Mouse (Mus musculus) lung, embryonic 15.5 days (tissue): ENCODE results near the gene Ak3. TPM values are rescaled to one million over a fixed set of nuclear protein-coding genes. Genes with fewer than 3 reads are reported as not detected.

Source experiments
- ATAC-seq: fragments of 200-750 bp; cut with Nextera tagmentation; 2 replicates; pipeline ENCODE4 v1.8.0; 2017; ENCODE audit warnings: moderate number of reproducible peaks, borderline replicate concordance; ENCODE audit not compliant: low FRiP score, low TSS enrichment; ENCODE audit errors: extremely low read depth
- H3K27ac ChIP-seq: fragments of 300-500 bp; sonication (generic); 2 replicates; pipeline ENCODE4 v1.5.1; 2015; ENCODE audit warnings: moderate library complexity, mild to moderate bottlenecking, inconsistent platforms
- H3K27me3 ChIP-seq: fragments of 300-500 bp; sonication (generic); 2 replicates; pipeline ENCODE4 v1.6.1; 2015; ENCODE audit warnings: inconsistent platforms
- H3K36me3 ChIP-seq: fragments of 300-500 bp; sonication (generic); 2 replicates; pipeline ENCODE4 v1.6.1; 2015; ENCODE audit warnings: inconsistent platforms
- H3K4me1 ChIP-seq: fragments of 300-500 bp; sonication (generic); 2 replicates; pipeline ENCODE4 v1.6.1; 2015; ENCODE audit warnings: inconsistent platforms
- H3K4me2 ChIP-seq: fragments of 300-500 bp; sonication (generic); 2 replicates; pipeline ENCODE4 v1.6.1; 2015; ENCODE audit warnings: inconsistent platforms, mild to moderate bottlenecking, moderate library complexity
- H3K4me3 ChIP-seq: fragments of 300-500 bp; sonication (generic); 2 replicates; pipeline ENCODE4 v1.5.1; 2015; ENCODE audit warnings: mild to moderate bottlenecking, inconsistent platforms
- H3K9ac ChIP-seq: fragments of 300-500 bp; sonication (generic); 2 replicates; pipeline ENCODE4 v1.6.1; 2015; ENCODE audit warnings: inconsistent platforms
- H3K9me3 ChIP-seq: fragments of 300-500 bp; sonication (generic); 2 replicates; pipeline ENCODE4 v1.6.1; 2016; ENCODE audit warnings: inconsistent platforms
- WGBS: fragments of 180-500 bp; shearing (Covaris S2); methylation state at CpG from one replicate; pipeline ENCODE4 v1.1.7; 2015; 5-methylcytosine and 5-hydroxymethylcytosine counted together
- polyA plus RNA-seq: library from polyadenylated mRNA; unstranded; fragments of >200 nt; fragmentation: Nextera tagmentation; extraction: Ambion mirVana; gene quantifications from 2 replicates; pipeline ENCODE4 v1.2.1, GENCODE M21; 2015

Ak3 gene
- polyA plus RNA-seq = 71.4 and 80.3 TPM in 2 replicates

DNA sequence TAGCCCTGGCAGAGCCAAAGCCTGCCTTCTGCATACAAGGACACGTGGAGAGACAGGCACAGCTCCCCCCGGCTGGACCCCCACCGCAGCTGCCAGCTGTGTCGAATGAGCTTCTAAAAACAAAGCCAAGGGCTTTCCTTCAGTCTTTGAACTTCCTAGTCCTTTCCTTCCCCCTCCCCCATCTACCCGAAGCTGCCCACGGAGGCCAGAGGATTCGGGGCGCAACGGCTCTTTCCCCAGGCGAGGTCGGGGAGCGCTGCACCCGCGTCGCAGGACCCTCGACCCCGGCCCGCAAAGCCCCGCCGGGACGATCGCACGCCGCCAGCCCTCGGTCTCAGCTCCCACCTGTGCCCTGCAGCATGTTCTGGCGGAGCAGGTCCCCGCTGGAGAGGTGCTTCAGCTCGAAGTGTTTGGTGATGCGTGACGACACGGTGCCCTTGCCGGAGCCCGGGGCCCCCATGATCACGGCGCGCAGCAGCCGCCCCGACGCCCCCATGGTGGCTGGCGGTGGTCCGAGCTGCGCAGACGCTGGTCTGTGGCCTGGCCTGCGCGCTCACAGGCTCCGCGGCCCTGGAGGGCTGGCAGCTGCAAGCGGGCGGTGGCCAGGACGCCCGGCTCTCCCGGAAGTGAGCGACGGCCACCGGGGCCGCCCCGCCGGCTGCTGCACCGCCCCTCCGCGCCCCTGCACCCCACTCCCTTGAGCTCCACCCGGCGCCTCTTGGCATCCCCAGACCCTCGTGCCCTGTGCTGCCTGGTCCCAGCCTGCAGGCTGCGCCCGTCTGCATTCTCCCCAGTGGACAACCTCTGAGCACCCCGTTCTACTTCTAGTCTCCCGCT, at the start of gene Ak3:
Ak3 (minus strand) TSS at position 628 of the 837 bp plus-strand sequence.
- no peaks in the 10 kb centered on the region for H3K36me3 ChIP-seq
- peak within 1 kb of the TSS; percentile 90 for H3K4me3 ChIP-seq
- no peaks in the 10 kb centered on the region for H3K9me3 ChIP-seq
- under 1% methylated on average over 63 of the region's 68 CpGs for WGBS
- H3K27ac ChIP-seq = peak within 1 kb of the TSS; percentile 88
- H3K9ac ChIP-seq = peak within 1 kb of the TSS; percentile 84
- peaks cover 29% of the 10 kb centered on the region for H3K4me1 ChIP-seq
- ATAC-seq = peak; percentile 91
- peak within 1 kb of the TSS; percentile 87 for H3K4me2 ChIP-seq
- H3K27me3 ChIP-seq = no peaks in the 10 kb centered on the region

DNA sequence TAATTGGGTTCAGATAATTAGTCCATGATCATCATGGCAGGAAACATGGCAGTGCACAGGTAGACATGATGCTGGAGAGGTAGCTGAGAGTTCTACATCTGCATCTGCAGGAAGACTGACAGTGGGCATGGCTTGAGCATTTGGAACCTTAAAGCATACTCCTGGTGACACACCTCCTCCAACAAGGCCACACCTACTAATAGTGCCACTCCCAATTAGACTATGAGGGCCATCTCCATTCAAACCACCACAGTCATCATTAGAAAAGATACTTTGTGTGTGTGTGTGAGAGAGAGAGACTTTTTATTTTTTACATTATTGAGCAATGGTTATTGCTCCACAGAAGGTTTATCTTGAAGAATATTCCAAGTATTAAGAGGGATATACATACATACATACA, 44.4 kb upstream of the Ak3 start:
- H3K9ac ChIP-seq = no peak overlapping the region
- no peak overlapping the region for H3K4me2 ChIP-seq
- no peak overlapping the region for H3K4me3 ChIP-seq
- H3K27me3 ChIP-seq = no peaks in the 10 kb centered on the region
- H3K9me3 ChIP-seq = no peaks in the 10 kb centered on the region
- H3K36me3 ChIP-seq = no peaks in the 10 kb centered on the region
- H3K27ac ChIP-seq = no peak overlapping the region
- ATAC-seq = no peak
- no peaks in the 10 kb centered on the region for H3K4me1 ChIP-seq

DNA sequence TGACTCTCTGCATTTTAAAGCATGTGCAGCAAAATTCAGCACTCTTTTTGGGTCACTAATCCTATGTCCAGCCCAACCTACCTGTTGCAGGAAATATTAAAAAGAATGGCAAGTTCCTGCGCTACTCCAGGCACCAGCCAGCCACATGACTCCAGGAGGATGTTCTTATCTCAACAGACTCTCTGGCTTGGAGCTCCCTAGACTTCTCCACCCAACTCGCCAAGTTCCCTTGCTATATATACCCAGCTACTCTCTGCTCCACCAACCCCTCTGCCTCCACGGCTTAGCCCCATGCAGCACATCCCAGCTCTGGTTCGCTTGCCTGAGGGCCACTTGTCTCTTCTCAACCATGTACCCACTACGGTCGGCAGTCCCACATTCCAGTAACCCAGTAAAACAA, 40.9 kb upstream of the Ak3 start:
- Histone ChIP-seq H3K9ac (no peak overlapping the region), H3K27ac (no peak overlapping the region), H3K36me3 (no peaks in the 10 kb centered on the region), H3K9me3 (0 out of 2 replicates have a peak, but pooled peaks cover 1% of the 10 kb centered on the region), H3K4me2 (no peak overlapping the region), H3K27me3 (no peaks in the 10 kb centered on the region), H3K4me3 (no peak overlapping the region), H3K4me1 (no peaks in the 10 kb centered on the region)
- ATAC-seq = no peak
- 63% methylated on average over 6 of the region's 6 CpGs for WGBS

GRCm38 (mm10) chr19:29074802-29075201, 27.0 kb upstream of the Ak3 start:
- H3K27me3 ChIP-seq = no peaks in the 10 kb centered on the region
- H3K36me3 ChIP-seq = no peaks in the 10 kb centered on the region
- no peak overlapping the region for H3K4me3 ChIP-seq
- WGBS = 40% methylated on average over 6 of the region's 6 CpGs
- ATAC-seq = no peak
- no peak overlapping the region for H3K9ac ChIP-seq
- H3K27ac ChIP-seq = no peak overlapping the region
- no peak overlapping the region for H3K4me2 ChIP-seq
- H3K4me1 ChIP-seq = no peaks in the 10 kb centered on the region
- H3K9me3 ChIP-seq = no peaks in the 10 kb centered on the region

DNA sequence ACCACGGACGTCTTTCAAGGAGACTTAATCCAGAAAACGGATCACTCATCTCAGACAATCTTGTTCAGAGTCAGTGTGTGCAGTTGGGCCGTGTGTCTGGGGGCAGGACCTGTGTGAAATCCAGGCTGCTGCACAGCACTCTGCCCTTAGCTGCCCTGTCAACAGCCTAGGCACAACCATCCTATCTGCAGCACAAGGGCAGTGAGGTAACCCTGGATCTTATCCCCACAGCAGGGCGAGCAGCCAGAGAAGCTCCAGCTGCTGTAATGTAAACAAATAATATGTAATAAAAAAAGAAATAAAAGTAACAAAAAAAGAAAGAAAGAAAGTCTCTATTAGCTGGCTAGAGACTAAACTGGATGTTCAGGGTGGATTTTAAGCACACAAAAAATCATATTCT, 21.4 kb upstream of the Ak3 start:
- Histone ChIP-seq H3K4me1 (peaks cover 12% of the 10 kb centered on the region; the same call in 1 of the 2 replicates), H3K4me2 (no peak overlapping the region), H3K9ac (no peak overlapping the region), H3K27ac (no peak overlapping the region), H3K4me3 (no peak overlapping the region), H3K9me3 (no peaks in the 10 kb centered on the region), H3K36me3 (no peaks in the 10 kb centered on the region), H3K27me3 (no peaks in the 10 kb centered on the region)
- WGBS = 43% methylated on average over 5 of the region's 5 CpGs
- no peak for ATAC-seq

- Histone ChIP-seq H3K27ac (no peak overlapping the region), H3K4me1 (peaks cover 14% of the 10 kb centered on the region; the same call in 1 of the 2 replicates), H3K4me2 (peak overlapping the region; percentile 37), H3K4me3 (peak overlapping the region; percentile 11), H3K9ac (no peak overlapping the region; the same call in 1 of the 2 replicates), H3K36me3 (no peaks in the 10 kb centered on the region), H3K9me3 (no peaks in the 10 kb centered on the region), H3K27me3 (no peaks in the 10 kb centered on the region)
- ATAC-seq = peak; percentile 84; the same call in 1 of the 2 replicates
- 6% methylated on average over 11 of the region's 11 CpGs for WGBS
Measured at GRCm38 (mm10) chr19:29066981-29067471, 19.3 kb upstream of the Ak3 start.

DNA sequence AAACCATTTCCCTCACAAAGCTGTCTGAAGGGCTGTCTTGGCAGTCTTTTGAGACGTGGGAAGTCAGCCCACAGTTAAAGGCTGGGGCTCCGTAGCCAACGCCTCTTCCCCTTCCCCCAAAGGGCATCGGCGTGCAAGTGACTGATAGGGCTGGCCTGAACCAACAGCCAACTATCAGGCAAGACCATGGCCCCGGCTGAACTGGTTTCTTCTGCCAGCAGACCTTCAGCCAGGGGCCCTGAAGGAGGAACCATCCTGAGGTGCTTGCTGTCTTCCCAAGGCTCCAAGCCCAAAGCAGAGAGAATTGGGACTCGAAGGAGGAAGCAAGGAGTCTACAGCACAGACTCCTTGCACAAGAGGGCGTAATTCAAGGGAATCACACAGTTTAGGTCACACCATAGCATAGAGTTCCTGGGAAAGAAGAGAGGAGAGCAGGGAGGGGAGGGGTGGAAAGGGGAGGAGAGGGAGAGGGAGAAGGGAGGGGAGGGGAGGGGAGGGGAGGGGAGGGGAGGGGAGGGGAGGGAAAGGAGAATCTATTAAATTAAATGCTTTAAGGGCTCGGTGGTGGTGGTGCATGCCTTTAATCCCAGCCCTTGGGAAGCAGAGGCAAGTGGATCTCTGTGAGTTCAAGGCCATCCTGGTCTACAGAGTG, 16.8 kb upstream of the Ak3 start:
- no peaks in the 10 kb centered on the region for H3K36me3 ChIP-seq
- 53% methylated on average over 9 of the region's 9 CpGs for WGBS
- H3K4me1 ChIP-seq = peaks cover 18% of the 10 kb centered on the region; the same call in 1 of the 2 replicates
- no peaks in the 10 kb centered on the region for H3K9me3 ChIP-seq
- no peak overlapping the region for H3K9ac ChIP-seq
- ATAC-seq = peak; percentile 53; the same call in 1 of the 2 replicates
- no peak overlapping the region for H3K4me3 ChIP-seq
- H3K27me3 ChIP-seq = no peaks in the 10 kb centered on the region
- peak overlapping the region; percentile 50 for H3K4me2 ChIP-seq
- 0 out of 2 replicates have a peak overlapping the region, but pooled peaks have one; percentile 11 for H3K27ac ChIP-seq

DNA sequence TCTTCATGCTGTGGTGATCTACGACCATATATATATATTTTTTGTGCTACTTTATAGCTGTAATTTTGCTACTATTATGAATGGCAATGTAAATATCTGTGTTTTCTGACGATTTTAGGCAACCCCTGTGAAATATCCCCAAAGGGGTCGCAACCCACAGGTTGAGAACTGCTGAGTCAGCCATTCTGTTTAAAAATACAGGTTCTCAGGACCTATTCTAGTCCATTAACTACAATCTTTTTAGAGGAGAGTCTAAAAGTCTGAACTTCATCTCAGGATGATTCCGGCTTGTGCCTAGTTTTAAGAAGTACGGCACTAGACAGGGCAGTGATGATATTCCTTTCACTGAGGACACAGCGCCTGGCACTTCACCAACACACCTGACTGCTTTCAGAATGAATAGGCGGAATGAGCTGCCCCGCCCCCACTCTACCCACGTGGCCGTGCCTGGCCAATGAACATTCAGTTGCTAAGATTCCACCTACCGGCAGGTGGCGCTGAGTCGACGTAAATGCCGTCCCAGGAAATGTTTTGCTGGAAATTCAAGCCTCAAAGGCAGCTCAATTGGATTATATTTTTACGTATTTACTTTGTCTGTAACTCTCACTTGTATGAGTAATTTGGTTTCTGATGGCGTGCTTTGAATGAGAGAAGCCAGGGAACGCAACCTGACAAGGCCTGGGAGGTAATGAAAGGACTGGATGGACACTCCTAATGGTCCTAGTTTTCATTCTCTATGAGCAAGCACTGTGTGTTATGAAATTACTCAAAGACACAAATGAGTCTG, 16.0 kb upstream of the Ak3 start:
- Histone ChIP-seq H3K27ac (0 out of 2 replicates have a peak overlapping the region, but pooled peaks have one; percentile 11), H3K9ac (no peak overlapping the region), H3K36me3 (no peaks in the 10 kb centered on the region), H3K4me3 (peak overlapping the region; percentile 17; the same call in 1 of the 2 replicates), H3K4me2 (peak overlapping the region; percentile 50), H3K27me3 (no peaks in the 10 kb centered on the region), H3K9me3 (no peaks in the 10 kb centered on the region), H3K4me1 (peaks cover 14% of the 10 kb centered on the region; the same call in 1 of the 2 replicates)
- 15% methylated on average over 18 of the region's 18 CpGs for WGBS
- peak; percentile 74; the same call in 1 of the 2 replicates for ATAC-seq

DNA sequence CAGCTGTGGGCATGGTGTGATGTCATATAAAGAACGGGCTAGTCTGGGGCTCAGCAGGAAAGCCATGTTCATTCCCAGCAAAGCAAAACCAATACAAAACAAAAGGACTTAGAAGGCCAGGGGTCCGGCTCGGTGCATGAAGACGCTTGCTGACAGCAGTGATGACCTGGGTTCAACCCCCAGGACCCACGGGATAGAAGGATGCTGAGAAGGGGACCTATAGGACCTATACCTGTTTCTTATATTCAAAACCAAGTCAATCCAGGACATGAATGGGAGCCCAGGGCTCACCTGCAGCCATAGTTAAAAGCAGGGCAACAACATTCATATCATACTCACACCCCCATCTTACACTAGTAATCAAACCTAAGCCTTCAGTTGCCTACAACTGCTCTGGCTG, 15.2 kb upstream of the Ak3 start:
- H3K4me3 ChIP-seq = no peak overlapping the region
- H3K36me3 ChIP-seq = no peaks in the 10 kb centered on the region
- no peak overlapping the region for H3K4me2 ChIP-seq
- H3K4me1 ChIP-seq = peaks cover 14% of the 10 kb centered on the region; the same call in 1 of the 2 replicates
- no peak overlapping the region for H3K9ac ChIP-seq
- WGBS = 85% methylated on average over 5 of the region's 5 CpGs
- no peak overlapping the region for H3K27ac ChIP-seq
- H3K27me3 ChIP-seq = no peaks in the 10 kb centered on the region
- H3K9me3 ChIP-seq = no peaks in the 10 kb centered on the region
- ATAC-seq = no peak

GRCm38 (mm10) chr19:29060299-29060698, 12.5 kb upstream of the Ak3 start:
- Histone ChIP-seq H3K36me3 (no peaks in the 10 kb centered on the region), H3K9ac (no peak overlapping the region), H3K27me3 (no peaks in the 10 kb centered on the region), H3K4me3 (no peak overlapping the region), H3K4me1 (peaks cover 10% of the 10 kb centered on the region; the same call in 1 of the 2 replicates), H3K9me3 (no peaks in the 10 kb centered on the region), H3K27ac (no peak overlapping the region), H3K4me2 (no peak overlapping the region)
- no peak for ATAC-seq
- WGBS = 24% methylated on average over 6 of the region's 6 CpGs

- no peaks in the 10 kb centered on the region for H3K36me3 ChIP-seq
- H3K9me3 ChIP-seq = no peaks in the 10 kb centered on the region
- H3K4me1 ChIP-seq = peaks cover 10% of the 10 kb centered on the region; the same call in 1 of the 2 replicates
- H3K27me3 ChIP-seq = no peaks in the 10 kb centered on the region
- no peak for ATAC-seq
- 75% methylated on average over 2 of the region's 2 CpGs for WGBS
- no peak overlapping the region for H3K4me3 ChIP-seq
- H3K4me2 ChIP-seq = no peak overlapping the region
- no peak overlapping the region for H3K9ac ChIP-seq
- H3K27ac ChIP-seq = no peak overlapping the region
Measured at GRCm38 (mm10) chr19:29059688-29060087, 11.9 kb upstream of the Ak3 start.
